Mouse (Mus musculus) lung, postnatal 25 days (tissue): ENCODE data around the gene Rad51c.
A peak's percentile ranks its signal among the peaks of the same experiment; 100 is the strongest.

Experiments used
- DNase-seq: peaks from one replicate; pipeline ENCODE4 v3.0.0; 2022; ENCODE audit warnings: low spot score

Gene Rad51c

GRCm38 (mm10) chr11:87367061-87367460, 37.7 kb downstream of the Rad51c start:
- no peak for DNase-seq

- DNase-seq, result no peak
Observed at GRCm38 (mm10) chr11:87365120-87365519, 39.6 kb downstream of the Rad51c start.

GRCm38 (mm10) chr11:87359262-87359612, 45.5 kb downstream of the Rad51c start:
- no peak for DNase-seq

GRCm38 (mm10) chr11:87358331-87359261, 46.2 kb downstream of the Rad51c start, which contains the start of gene Ppm1e:
Gene Ppm1e (minus strand): TSS chr11:87359023.
- DNase-seq, result peak; percentile 32

DNA sequence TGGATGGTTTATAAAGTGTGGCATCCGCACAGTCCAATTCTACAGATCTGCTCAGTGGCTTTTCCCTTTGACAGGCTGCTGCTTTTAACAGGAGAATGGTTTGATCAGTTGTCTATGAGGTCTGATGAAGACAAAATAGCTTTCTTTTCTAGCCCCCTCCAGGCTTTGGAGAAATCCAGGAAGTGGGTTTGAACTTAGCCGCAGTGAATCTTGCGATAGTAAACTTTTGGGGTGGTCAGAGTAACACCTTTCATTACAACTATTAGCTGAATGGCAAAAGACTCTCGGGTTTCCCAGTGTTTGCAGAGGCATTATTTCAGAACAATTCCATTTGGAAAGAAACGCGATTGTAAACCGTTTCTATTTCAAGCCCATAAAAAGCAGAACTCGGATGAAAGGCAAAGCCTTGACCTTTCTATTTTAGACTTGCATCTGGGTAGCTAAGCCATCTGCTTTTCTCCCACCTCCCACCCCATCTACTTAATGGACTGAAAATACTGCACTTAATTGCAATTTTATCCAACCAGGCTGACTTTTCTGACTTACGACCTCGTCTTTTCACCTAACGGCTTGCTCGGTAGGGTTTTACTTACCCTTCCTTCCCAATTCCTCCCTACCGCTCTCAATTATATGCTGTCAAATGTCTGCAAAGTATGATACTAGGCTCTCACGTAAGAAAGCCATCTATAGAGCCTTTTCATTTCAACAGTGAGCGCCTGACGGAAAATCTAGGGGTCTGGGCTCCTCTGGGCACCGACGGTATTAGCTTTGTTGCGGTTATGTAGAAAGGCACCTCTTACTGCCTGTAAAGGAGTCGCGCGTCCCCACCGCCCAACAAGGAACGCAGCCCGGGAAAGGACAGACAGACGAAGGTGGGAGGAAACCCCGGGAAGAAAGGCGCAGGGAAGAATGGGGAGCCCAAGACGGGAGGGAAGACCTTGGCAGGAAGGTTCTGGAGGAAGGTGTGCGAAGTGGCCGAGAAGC, 47.1 kb downstream of the Rad51c start:
- no peak for DNase-seq

DNA sequence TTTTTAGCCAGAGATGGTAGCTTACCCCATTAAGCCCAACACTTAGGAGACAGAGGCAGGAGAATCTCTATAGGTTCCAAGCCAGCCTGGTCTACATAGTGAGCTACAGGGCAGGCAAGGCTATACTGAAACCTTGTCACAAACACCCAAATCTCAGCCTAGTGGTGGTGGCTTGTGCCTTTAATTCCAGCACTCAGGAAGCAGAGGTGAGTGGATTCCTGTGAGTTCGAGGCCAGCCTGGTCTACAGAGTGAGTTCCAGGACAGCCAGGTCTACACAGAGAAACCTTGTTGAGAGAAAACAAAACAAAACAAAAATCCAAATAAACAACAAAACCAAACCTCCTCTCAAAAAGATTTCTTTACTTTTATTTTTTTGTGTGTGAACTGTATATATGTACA, 49.9 kb downstream of the Rad51c start:
- DNase-seq, result no peak

DNA sequence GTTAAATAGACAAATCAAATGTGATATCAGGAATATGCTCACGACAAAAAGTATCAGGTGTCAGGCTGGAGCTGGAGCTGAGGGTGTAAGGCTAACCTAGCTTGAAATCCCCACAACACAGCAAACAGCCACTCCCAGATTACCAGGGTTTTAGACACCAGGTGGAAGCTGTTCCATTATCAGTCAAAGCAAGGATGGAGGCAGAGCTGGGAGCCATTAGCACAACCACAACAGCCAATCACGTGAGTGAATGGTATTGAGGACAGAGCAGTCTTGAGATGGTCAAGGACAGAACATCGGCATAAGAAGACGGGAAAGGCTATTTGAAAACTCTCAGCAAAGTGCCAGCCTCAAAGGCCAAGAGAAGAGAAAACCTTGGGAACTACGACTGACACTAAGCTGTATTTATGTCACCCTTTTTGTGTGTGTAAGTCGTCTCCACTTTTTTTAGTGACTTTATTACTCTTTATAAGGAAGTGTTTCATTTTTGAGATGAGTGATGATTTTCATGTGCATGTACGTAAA, 51.0 kb downstream of the Rad51c start:
- no peak for DNase-seq
